Mouse (Mus musculus) brain, embryonic 14.5 days (tissue): Measurements from ENCODE around the gene Kcnmb2.

Source experiments
- CTCF ChIP-seq: fragments of 200-500 bp; IDR thresholded peaks from 2 replicates; pipeline ENCODE4 v1.5.1; 2012; ENCODE audit warnings: inconsistent platforms, mild to moderate bottlenecking, moderate library complexity, borderline replicate concordance; ENCODE audit not compliant: insufficient read depth, insufficient read length; ENCODE audit errors: extremely low read depth
- POLR2A ChIP-seq: fragments of 200-500 bp; IDR thresholded peaks from 2 replicates; pipeline ENCODE4 v1.6.1; 2012; ENCODE audit warnings: mild to moderate bottlenecking, inconsistent platforms, borderline replicate concordance; ENCODE audit not compliant: poor library complexity, insufficient read depth, insufficient read length, severe bottlenecking; ENCODE audit errors: extremely low read depth

GRCm38 (mm10) chr3:32048777-32049176, 146.5 kb downstream of the Kcnmb2 start:
- TF ChIP-seq POLR2A = no peak
- TF ChIP-seq CTCF = no peak
